ENCODE assay signal across 22 mouse cellular contexts in the genomic region with DNA sequence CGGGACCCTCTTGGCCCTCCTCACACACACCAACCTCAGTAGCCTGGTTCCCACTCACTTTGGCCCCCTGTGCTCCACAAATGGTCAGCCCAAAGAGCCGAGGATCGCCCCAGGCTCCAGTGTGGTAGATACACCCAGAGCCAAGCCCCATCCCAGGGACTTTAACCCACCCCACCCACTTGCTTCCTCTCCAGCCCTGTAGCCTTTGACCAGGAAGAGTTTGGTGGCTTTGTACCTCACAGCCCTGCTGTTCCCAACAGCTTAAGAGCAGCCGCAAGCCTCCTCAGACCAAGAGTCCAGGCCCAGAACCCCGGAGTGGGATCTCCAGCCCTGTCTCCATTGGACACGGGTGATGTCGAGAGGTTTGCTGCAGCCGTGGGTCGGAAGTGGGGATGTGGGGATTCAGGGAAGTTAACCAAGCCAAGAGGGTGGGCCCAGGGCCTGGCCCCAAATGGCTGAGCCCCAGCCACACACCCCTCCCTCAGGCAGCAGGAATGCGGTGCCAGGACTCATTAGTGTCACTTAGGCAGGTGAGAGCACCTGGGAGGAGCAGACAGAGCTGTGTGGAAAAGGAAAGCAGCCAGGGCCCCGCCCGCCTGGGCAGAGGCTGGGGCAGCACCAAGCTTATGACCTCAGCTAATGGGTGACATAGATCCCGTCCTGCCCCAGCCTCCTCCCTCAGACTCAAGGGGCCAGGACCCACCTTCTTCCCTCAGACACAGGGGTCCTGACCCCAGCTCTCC. TPM values are rescaled to one million over a fixed set of nuclear protein-coding genes. Genes with fewer than 3 reads are reported as not detected.
DNase-seq lines count a peak whose midpoint lies in the region; ATAC-seq lines count a peak whose summit lies in the region.
"Had no signal": no experiment of that assay in that cellular context is flagged by ENCODE, and none has a peak within 500 bp of the region (broad histone marks: within the 10 kb centered on the region; RNA-seq: fewer than 3 reads in every experiment).

No protein-coding gene starts in this region.

- H3K36me3 ChIP-seq in embryonic facial prominence, embryonic 12.5 days: no peaks in the 10 kb centered on the region
- H3K36me3 ChIP-seq in embryonic facial prominence, embryonic 10.5 days (replicated peaks): no peaks in the 10 kb centered on the region
- no peaks in the 10 kb centered on the region for H3K36me3 ChIP-seq in intestine, embryonic 14.5 days (ENCODE audit: control insufficient read depth, insufficient read depth, low read length)
- no peaks in the 10 kb centered on the region for H3K36me3 ChIP-seq in lung, embryonic 15.5 days
- H3K36me3 ChIP-seq in stomach, embryonic 14.5 days (ENCODE audit: control insufficient read depth, insufficient read depth, low read length): no peaks in the 10 kb centered on the region
- H3K36me3 ChIP-seq: heart, embryonic 13.5 days; liver, embryonic 13.5 days; neural tube, embryonic 12.5 days had no signal

- peaks cover 13% of the 10 kb centered on the region; the same call in 1 of the 2 replicates for H3K4me1 ChIP-seq in embryonic facial prominence, embryonic 12.5 days
- peaks cover 19% of the 10 kb centered on the region for H3K4me1 ChIP-seq in embryonic facial prominence, embryonic 10.5 days
- H3K4me1 ChIP-seq in intestine, embryonic 14.5 days (replicated peaks; ENCODE audit: control insufficient read depth, insufficient read depth, low read length): 0 out of 2 replicates have a peak, but pooled peaks cover 2% of the 10 kb centered on the region
- H3K4me1 ChIP-seq in lung, embryonic 15.5 days: peaks cover 31% of the 10 kb centered on the region
- H3K4me1 ChIP-seq in stomach, embryonic 14.5 days (ENCODE audit: control insufficient read depth, insufficient read depth, low read length): no peaks in the 10 kb centered on the region; the same call in 1 of the 2 replicates

- DNase-seq in embryonic facial prominence, embryonic 10.5 days (ENCODE audit: low spot score): no peak
- peak; percentile 59 for DNase-seq in intestine, embryonic 14.5 days (ENCODE audit: low spot score)
- no peak for DNase-seq in gastrocnemius, postnatal 4 days (ENCODE audit: low spot score in 2 of 2)
- DNase-seq in heart, postnatal 10 days: no peak
- DNase-seq in heart, adult 8-10 months (ENCODE audit: low spot score): no peak
- DNase-seq: adrenal gland, postnatal 25 days; cerebellum, adult 9-11 months; gastrocnemius, postnatal 36 days; left cerebral cortex, postnatal 4 days; liver, embryonic 13.5 days; right cerebral cortex, postnatal 25 days had no signal

- no peak for ATAC-seq in embryonic facial prominence, embryonic 12.5 days (ENCODE audit: insufficient number of reproducible peaks, insufficient read depth, low FRiP score, low TSS enrichment)
- ATAC-seq in intestine, embryonic 14.5 days (replicated peaks; ENCODE audit: low FRiP score, low TSS enrichment, low read depth): peak; percentile 47
- ATAC-seq in lung, embryonic 15.5 days (ENCODE audit: borderline replicate concordance, extremely low read depth, low FRiP score, low TSS enrichment): peak; percentile 55
- ATAC-seq in stomach, embryonic 14.5 days (ENCODE audit: insufficient number of reproducible peaks, insufficient read depth, low FRiP score, low read depth): no peak

- peaks cover 3% of the 10 kb centered on the region; the same call in 1 of the 2 replicates for H3K9me3 ChIP-seq in embryonic facial prominence, embryonic 12.5 days
- H3K9me3 ChIP-seq in embryonic facial prominence, embryonic 10.5 days: peaks cover 5% of the 10 kb centered on the region; the same call in 1 of the 2 replicates
- H3K9me3 ChIP-seq in intestine, embryonic 14.5 days (ENCODE audit: control insufficient read depth, low read length): no peaks in the 10 kb centered on the region; the same call in 1 of the 2 replicates
- no peaks in the 10 kb centered on the region for H3K9me3 ChIP-seq in lung, embryonic 15.5 days
- no peaks in the 10 kb centered on the region for H3K9me3 ChIP-seq in stomach, embryonic 14.5 days (ENCODE audit: control insufficient read depth, low read depth, low read length)
- H3K9me3 ChIP-seq: liver, embryonic 13.5 days had no signal

- peaks cover 24% of the 10 kb centered on the region for H3K27me3 ChIP-seq in embryonic facial prominence, embryonic 12.5 days
- peaks cover 46% of the 10 kb centered on the region for H3K27me3 ChIP-seq in embryonic facial prominence, embryonic 10.5 days (replicated peaks; ENCODE audit: low read depth, poor library complexity, severe bottlenecking)
- peaks cover 24% of the 10 kb centered on the region for H3K27me3 ChIP-seq in intestine, embryonic 14.5 days (replicated peaks; ENCODE audit: control insufficient read depth, insufficient read depth, low read length)
- peaks cover 13% of the 10 kb centered on the region; the same call in 1 of the 2 replicates for H3K27me3 ChIP-seq in lung, embryonic 15.5 days
- no peaks in the 10 kb centered on the region for H3K27me3 ChIP-seq in stomach, embryonic 14.5 days (ENCODE audit: control insufficient read depth, insufficient read depth, low read length)

- H3K27ac ChIP-seq in embryonic facial prominence, embryonic 12.5 days: 0 out of 2 replicates have a peak overlapping the region, but pooled peaks have one; percentile 41
- no peak overlapping the region for H3K27ac ChIP-seq in embryonic facial prominence, embryonic 10.5 days (replicated peaks)
- H3K27ac ChIP-seq in intestine, embryonic 14.5 days (ENCODE audit: low read depth): peak overlapping the region; percentile 10; the same call in 1 of the 2 replicates
- peak overlapping the region; percentile 87 for H3K27ac ChIP-seq in lung, embryonic 15.5 days
- peak overlapping the region; percentile 15; the same call in 1 of the 2 replicates for H3K27ac ChIP-seq in stomach, embryonic 14.5 days (ENCODE audit: low read length)
- H3K27ac ChIP-seq: heart, embryonic 13.5 days; kidney, postnatal 0 days; liver, embryonic 13.5 days; neural tube, embryonic 12.5 days had no signal

- H3K4me3 ChIP-seq in embryonic facial prominence, embryonic 12.5 days: no peak overlapping the region
- H3K4me3 ChIP-seq in embryonic facial prominence, embryonic 10.5 days: no peak overlapping the region
- no peak overlapping the region for H3K4me3 ChIP-seq in intestine, embryonic 14.5 days (ENCODE audit: low read depth, low read length)
- H3K4me3 ChIP-seq in lung, embryonic 15.5 days: peak overlapping the region; percentile 38
- H3K4me3 ChIP-seq in stomach, embryonic 14.5 days (ENCODE audit: low read depth, low read length): no peak overlapping the region
- H3K4me3 ChIP-seq: heart, embryonic 13.5 days; liver, embryonic 13.5 days; megakaryocyte, embryonic 14.5 days; neural tube, embryonic 12.5 days had no signal

- H3K4me2 ChIP-seq in embryonic facial prominence, embryonic 12.5 days (replicated peaks): no peak overlapping the region
- H3K4me2 ChIP-seq in intestine, embryonic 14.5 days (ENCODE audit: low read length): peak overlapping the region; percentile 9
- H3K4me2 ChIP-seq in lung, embryonic 15.5 days: peak overlapping the region; percentile 50
- peak overlapping the region; percentile 10; the same call in 1 of the 2 replicates for H3K4me2 ChIP-seq in stomach, embryonic 14.5 days (replicated peaks; ENCODE audit: low read depth, low read length)
- H3K4me2 ChIP-seq: heart, embryonic 13.5 days; liver, embryonic 13.5 days; neural tube, embryonic 12.5 days had no signal

- intact Hi-C loops in heart, postnatal 10 days (cut with DNase I): loop anchor here (5.0 kb wide), 1 partner anchor 34 kb away; no protein-coding TSS in a partner anchor

- 64% methylated on average over 13 of the region's 13 CpGs for whole genome bisulfite sequencing in embryonic facial prominence, embryonic 12.5 days
- WGBS in embryonic facial prominence, embryonic 10.5 days: 65% methylated on average over 13 of the region's 13 CpGs
- WGBS in intestine, embryonic 14.5 days: 60% methylated on average over 13 of the region's 13 CpGs
- 49% methylated on average over 11 of the region's 13 CpGs for WGBS in lung, embryonic 15.5 days
- WGBS in stomach, embryonic 14.5 days: 62% methylated on average over 13 of the region's 13 CpGs

- H3K9ac ChIP-seq in embryonic facial prominence, embryonic 12.5 days: no peak overlapping the region
- H3K9ac ChIP-seq in intestine, embryonic 14.5 days (ENCODE audit: low read length): no peak overlapping the region
- peak overlapping the region; percentile 25; the same call in 1 of the 2 replicates for H3K9ac ChIP-seq in lung, embryonic 15.5 days
- H3K9ac ChIP-seq in stomach, embryonic 14.5 days (replicated peaks; ENCODE audit: low read depth, low read length): no peak overlapping the region
- H3K9ac ChIP-seq: heart, embryonic 13.5 days; liver, embryonic 13.5 days; neural tube, embryonic 12.5 days had no signal

RNA-seq across cellular contexts. Expression of a gene that starts 2.5 kb away (rescaled TPM):
- 6.5 and 6.8 TPM in 2 replicates for polyA plus RNA-seq in embryonic facial prominence, embryonic 12.5 days (2016; fragmentation: Nextera tagmentation; extraction: Ambion mirVana)
- polyA plus RNA-seq in embryonic facial prominence, embryonic 10.5 days (2016; fragmentation: Nextera tagmentation; extraction: Ambion mirVana): 2.7 and 4.3 TPM in 2 replicates
- polyA plus RNA-seq in intestine, embryonic 14.5 days (2014; fragmentation: Nextera tagmentation; extraction: Ambion mirVana): 26.7 and 33.4 TPM in 2 replicates
- 44.1 and 47.8 TPM in 2 replicates for polyA plus RNA-seq in lung, embryonic 15.5 days (2015; fragmentation: Nextera tagmentation; extraction: Ambion mirVana)
- 14.0 and 15.8 TPM in 2 replicates for polyA plus RNA-seq in stomach, embryonic 14.5 days (2014; fragmentation: Nextera tagmentation; extraction: Ambion mirVana)
- 10 to 100 TPM; 25.7 to 26.6 TPM for total RNA-seq in gastrocnemius, postnatal 4 days (2021)
- total RNA-seq in heart, postnatal 10 days (2021): 10 to 100 TPM; 37.0 to 46.2 TPM
- 100 to 1,000 TPM in 1 of 4 experiments, 10 to 100 TPM in 3; 88.0 to 111 (median 88.2) TPM for total RNA-seq in heart, adult 8-10 months (2022)

RNA-seq across cellular contexts. Expression of a gene that starts 40.4 kb away (rescaled TPM):
- not detected in 2 replicates for polyA plus RNA-seq in embryonic facial prominence, embryonic 12.5 days (2016; fragmentation: Nextera tagmentation; extraction: Ambion mirVana)
- polyA plus RNA-seq in embryonic facial prominence, embryonic 10.5 days (2016; fragmentation: Nextera tagmentation; extraction: Ambion mirVana): not detected in 2 replicates
- polyA plus RNA-seq in intestine, embryonic 14.5 days (2014; fragmentation: Nextera tagmentation; extraction: Ambion mirVana): not detected in 2 replicates
- polyA plus RNA-seq in lung, embryonic 15.5 days (2015; fragmentation: Nextera tagmentation; extraction: Ambion mirVana): not detected in 2 replicates
- not detected in 2 replicates for polyA plus RNA-seq in stomach, embryonic 14.5 days (2014; fragmentation: Nextera tagmentation; extraction: Ambion mirVana)
- total RNA-seq in gastrocnemius, postnatal 4 days (2021): not detected
- not detected for total RNA-seq in heart, postnatal 10 days (2021)
- total RNA-seq in heart, adult 8-10 months (2022): not detected
- total RNA-seq: adrenal gland, postnatal 25 days; CH12.LX; gastrocnemius, postnatal 36 days; hematopoietic stem cell, adult 5-6 weeks; layer of hippocampus, postnatal 25 days; left cerebral cortex, postnatal 4 days had no signal
- polyA plus RNA-seq: frontal cortex, adult 2 months; heart, embryonic 13.5 days; kidney, postnatal 0 days; liver, embryonic 13.5 days; neural tube, embryonic 12.5 days had no signal

Comparison
In these comparisons a context has a peak if more than half of its experiments do, and no peak if none do; other contexts are left out.
1. ATAC-seq: peak in intestine, embryonic 14.5 days (single experiment) and lung, embryonic 15.5 days (single experiment); none in embryonic facial prominence, embryonic 12.5 days (single experiment) and stomach, embryonic 14.5 days (single experiment).